Mouse (Mus musculus) brain, embryonic 14.5 days (tissue): ENCODE results near the gene Taar7e.
"Not testable (repeated sequence)": the region's sequence is repeated elsewhere in the genome, so short reads cannot be mapped to it uniquely, and the experiment has no call there.

Source experiments
- CTCF ChIP-seq: fragments of 200-500 bp; IDR thresholded peaks from 2 replicates; pipeline ENCODE4 v1.5.1; 2012; ENCODE audit warnings: inconsistent platforms, mild to moderate bottlenecking, moderate library complexity, borderline replicate concordance; ENCODE audit not compliant: insufficient read depth, insufficient read length; ENCODE audit errors: extremely low read depth
- POLR2A ChIP-seq: fragments of 200-500 bp; IDR thresholded peaks from 2 replicates; pipeline ENCODE4 v1.6.1; 2012; ENCODE audit warnings: mild to moderate bottlenecking, inconsistent platforms, borderline replicate concordance; ENCODE audit not compliant: poor library complexity, insufficient read depth, insufficient read length, severe bottlenecking; ENCODE audit errors: extremely low read depth

DNA sequence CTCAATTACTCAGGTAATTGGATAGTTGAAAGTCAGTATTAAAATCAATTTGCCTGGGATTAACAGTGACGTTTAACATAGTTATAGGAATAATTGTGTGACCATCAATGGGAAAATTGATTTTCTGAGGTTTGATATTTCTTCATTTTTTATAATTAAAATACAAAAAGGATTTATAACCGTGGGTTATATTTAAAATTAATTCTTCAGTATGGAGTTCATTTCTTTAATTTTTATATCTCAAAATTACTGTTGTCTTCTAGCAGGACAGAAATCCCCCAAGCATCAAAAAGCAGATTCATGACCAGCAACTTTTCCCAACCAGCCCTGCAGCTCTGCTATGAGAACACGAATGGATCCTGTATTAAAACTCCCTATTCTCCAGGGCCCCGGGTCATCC is 38.8 kb downstream of the Taar7e start, which contains the start of gene Taar8a:
- TF ChIP-seq POLR2A, CTCF: not testable (repeated sequence)
